Mouse (Mus musculus): ENCODE results near the gene Zfp536. TPM values are rescaled to one million over a fixed set of nuclear protein-coding genes. Genes with fewer than 3 reads are reported as not detected.
A peak's percentile ranks its signal among the peaks of the same experiment; 100 is the strongest.

The Zfp536 gene
- polyA plus RNA-seq, 1 experiment from 2014 or later: 11.4 TPM

GRCm38 (mm10) chr7:37568811-37569500 lies 204.5 kb downstream of the Zfp536 start:
- Histone ChIP-seq H3K4me2 (ENCODE audit: low read depth, low read length) (peak overlapping the region; percentile 29), H3K9me3 (ENCODE audit: control insufficient read depth, low read length) (no peaks in the 10 kb centered on the region), H3K27me3 (ENCODE audit: control insufficient read depth, insufficient read depth, low read depth, low read length) (no peaks in the 10 kb centered on the region), H3K9ac (ENCODE audit: low read length) (no peak overlapping the region), H3K4me3 (ENCODE audit: low read length) (no peak overlapping the region), H3K4me1 (replicated peaks; ENCODE audit: control insufficient read depth, insufficient read depth, low read length) (peaks cover 18% of the 10 kb centered on the region), H3K36me3 (ENCODE audit: control insufficient read depth, insufficient read depth, low read length) (no peaks in the 10 kb centered on the region), H3K27ac (ENCODE audit: low read length) (peak overlapping the region; percentile 67)
- peak; percentile 81 for ATAC-seq (ENCODE audit: low read depth)
- 66% methylated on average over 31 of the region's 31 CpGs for WGBS

- Histone ChIP-seq H3K27ac (ENCODE audit: low read length) (peak overlapping the region; percentile 67), H3K4me2 (ENCODE audit: low read depth, low read length) (no peak overlapping the region), H3K36me3 (ENCODE audit: control insufficient read depth, insufficient read depth, low read length) (no peaks in the 10 kb centered on the region), H3K4me3 (ENCODE audit: low read length) (no peak overlapping the region), H3K9me3 (ENCODE audit: control insufficient read depth, low read length) (no peaks in the 10 kb centered on the region), H3K4me1 (replicated peaks; ENCODE audit: control insufficient read depth, insufficient read depth, low read length) (peaks cover 23% of the 10 kb centered on the region), H3K27me3 (ENCODE audit: control insufficient read depth, insufficient read depth, low read depth, low read length) (no peaks in the 10 kb centered on the region), H3K9ac (ENCODE audit: low read length) (no peak overlapping the region)
- ATAC-seq (ENCODE audit: low read depth): no peak
- WGBS: 52% methylated on average over 14 of the region's 14 CpGs
Observed at GRCm38 (mm10) chr7:37568041-37568440, 205.4 kb downstream of the Zfp536 start.

- peak; percentile 53 for ATAC-seq (ENCODE audit: low read depth)
- Histone ChIP-seq H3K27ac (ENCODE audit: low read length) (peak overlapping the region; percentile 80), H3K4me1 (replicated peaks; ENCODE audit: control insufficient read depth, insufficient read depth, low read length) (peaks cover 30% of the 10 kb centered on the region), H3K9me3 (ENCODE audit: control insufficient read depth, low read length) (no peaks in the 10 kb centered on the region), H3K9ac (ENCODE audit: low read length) (peak overlapping the region; percentile 5; the same call in 1 of the 2 replicates), H3K36me3 (ENCODE audit: control insufficient read depth, insufficient read depth, low read length) (no peaks in the 10 kb centered on the region), H3K4me3 (ENCODE audit: low read length) (peak overlapping the region; percentile 1; the same call in 1 of the 2 replicates), H3K27me3 (ENCODE audit: control insufficient read depth, insufficient read depth, low read depth, low read length) (no peaks in the 10 kb centered on the region), H3K4me2 (ENCODE audit: low read depth, low read length) (peak overlapping the region; percentile 47)
- 6% methylated on average over 9 of the region's 9 CpGs for WGBS
Observed at GRCm38 (mm10) chr7:37566019-37566418, 207.4 kb downstream of the Zfp536 start.

GRCm38 (mm10) chr7:37565371-37565770 lies 208.1 kb downstream of the Zfp536 start:
- ATAC-seq (ENCODE audit: low read depth): no peak
- Histone ChIP-seq H3K27me3 (ENCODE audit: control insufficient read depth, insufficient read depth, low read depth, low read length) (no peaks in the 10 kb centered on the region), H3K9ac (ENCODE audit: low read length) (no peak overlapping the region; the same call in 1 of the 2 replicates), H3K36me3 (ENCODE audit: control insufficient read depth, insufficient read depth, low read length) (no peaks in the 10 kb centered on the region), H3K4me2 (ENCODE audit: low read depth, low read length) (peak overlapping the region; percentile 47), H3K9me3 (ENCODE audit: control insufficient read depth, low read length) (no peaks in the 10 kb centered on the region), H3K4me1 (replicated peaks; ENCODE audit: control insufficient read depth, insufficient read depth, low read length) (peaks cover 30% of the 10 kb centered on the region), H3K4me3 (ENCODE audit: low read length) (no peak overlapping the region), H3K27ac (ENCODE audit: low read length) (peak overlapping the region; percentile 80)
- 56% methylated on average over 8 of the region's 8 CpGs for whole genome bisulfite sequencing

- ATAC-seq (ENCODE audit: low read depth): no peak
- Histone ChIP-seq H3K27me3 (ENCODE audit: control insufficient read depth, insufficient read depth, low read depth, low read length) (no peaks in the 10 kb centered on the region), H3K4me1 (replicated peaks; ENCODE audit: control insufficient read depth, insufficient read depth, low read length) (peaks cover 30% of the 10 kb centered on the region), H3K9me3 (ENCODE audit: control insufficient read depth, low read length) (no peaks in the 10 kb centered on the region), H3K9ac (ENCODE audit: low read length) (0 out of 2 replicates have a peak overlapping the region, but pooled peaks have one; percentile 9), H3K36me3 (ENCODE audit: control insufficient read depth, insufficient read depth, low read length) (no peaks in the 10 kb centered on the region), H3K4me2 (ENCODE audit: low read depth, low read length) (peak overlapping the region; percentile 27), H3K27ac (ENCODE audit: low read length) (peak overlapping the region; percentile 70), H3K4me3 (ENCODE audit: low read length) (no peak overlapping the region)
- WGBS: 19% methylated on average over 10 of the region's 10 CpGs
Observed at GRCm38 (mm10) chr7:37564644-37565043, 208.8 kb downstream of the Zfp536 start.

GRCm38 (mm10) chr7:37563831-37564400 lies 209.5 kb downstream of the Zfp536 start:
- no peaks in the 10 kb centered on the region for H3K36me3 ChIP-seq (ENCODE audit: control insufficient read depth, insufficient read depth, low read length)
- 53% methylated on average over 6 of the region's 6 CpGs for WGBS
- H3K4me3 ChIP-seq (ENCODE audit: low read length): no peak overlapping the region
- peak overlapping the region; percentile 70; the same call in 1 of the 2 replicates for H3K27ac ChIP-seq (ENCODE audit: low read length)
- H3K4me1 ChIP-seq (replicated peaks; ENCODE audit: control insufficient read depth, insufficient read depth, low read length): peaks cover 30% of the 10 kb centered on the region
- no peak overlapping the region for H3K9ac ChIP-seq (ENCODE audit: low read length)
- no peak for ATAC-seq (ENCODE audit: low read depth)
- peak overlapping the region; percentile 27 for H3K4me2 ChIP-seq (ENCODE audit: low read depth, low read length)
- H3K27me3 ChIP-seq (ENCODE audit: control insufficient read depth, insufficient read depth, low read depth, low read length): no peaks in the 10 kb centered on the region
- no peaks in the 10 kb centered on the region for H3K9me3 ChIP-seq (ENCODE audit: control insufficient read depth, low read length)

- peak overlapping the region; percentile 63 for H3K9ac ChIP-seq (ENCODE audit: low read length)
- H3K4me2 ChIP-seq (ENCODE audit: low read depth, low read length): peak overlapping the region; percentile 68
- H3K9me3 ChIP-seq (ENCODE audit: control insufficient read depth, low read length): no peaks in the 10 kb centered on the region
- H3K36me3 ChIP-seq (ENCODE audit: control insufficient read depth, insufficient read depth, low read length): no peaks in the 10 kb centered on the region
- peak overlapping the region; percentile 43 for H3K4me3 ChIP-seq (ENCODE audit: low read length)
- no peaks in the 10 kb centered on the region for H3K27me3 ChIP-seq (ENCODE audit: control insufficient read depth, insufficient read depth, low read depth, low read length)
- H3K4me1 ChIP-seq (replicated peaks; ENCODE audit: control insufficient read depth, insufficient read depth, low read length): peaks cover 30% of the 10 kb centered on the region
- peak overlapping the region; percentile 87 for H3K27ac ChIP-seq (ENCODE audit: low read length)
- 7% methylated on average over 8 of the region's 8 CpGs for WGBS
- ATAC-seq (ENCODE audit: low read depth): peak; percentile 80
Observed at GRCm38 (mm10) chr7:37563171-37563574, 210.3 kb downstream of the Zfp536 start.

GRCm38 (mm10) chr7:37562505-37562904 lies 210.9 kb downstream of the Zfp536 start:
- H3K36me3 ChIP-seq (ENCODE audit: control insufficient read depth, insufficient read depth, low read length): no peaks in the 10 kb centered on the region
- WGBS: 47% methylated on average over 7 of the region's 7 CpGs
- ATAC-seq (ENCODE audit: low read depth): no peak
- no peak overlapping the region for H3K9ac ChIP-seq (ENCODE audit: low read length)
- H3K4me3 ChIP-seq (ENCODE audit: low read length): no peak overlapping the region; the same call in 1 of the 2 replicates
- peaks cover 30% of the 10 kb centered on the region for H3K4me1 ChIP-seq (replicated peaks; ENCODE audit: control insufficient read depth, insufficient read depth, low read length)
- no peaks in the 10 kb centered on the region for H3K27me3 ChIP-seq (ENCODE audit: control insufficient read depth, insufficient read depth, low read depth, low read length)
- no peaks in the 10 kb centered on the region for H3K9me3 ChIP-seq (ENCODE audit: control insufficient read depth, low read length)
- H3K4me2 ChIP-seq (ENCODE audit: low read depth, low read length): peak overlapping the region; percentile 68; the same call in 1 of the 2 replicates
- H3K27ac ChIP-seq (ENCODE audit: low read length): no peak overlapping the region

GRCm38 (mm10) chr7:37560581-37560980 lies 212.9 kb downstream of the Zfp536 start:
- no peaks in the 10 kb centered on the region for H3K27me3 ChIP-seq (ENCODE audit: control insufficient read depth, insufficient read depth, low read depth, low read length)
- H3K9ac ChIP-seq (ENCODE audit: low read length): no peak overlapping the region
- no peaks in the 10 kb centered on the region for H3K9me3 ChIP-seq (ENCODE audit: control insufficient read depth, low read length)
- no peak overlapping the region for H3K27ac ChIP-seq (ENCODE audit: low read length)
- no peaks in the 10 kb centered on the region for H3K36me3 ChIP-seq (ENCODE audit: control insufficient read depth, insufficient read depth, low read length)
- peaks cover 24% of the 10 kb centered on the region for H3K4me1 ChIP-seq (replicated peaks; ENCODE audit: control insufficient read depth, insufficient read depth, low read length)
- 69% methylated on average over 7 of the region's 7 CpGs for WGBS
- no peak for ATAC-seq (ENCODE audit: low read depth)
- no peak overlapping the region for H3K4me2 ChIP-seq (ENCODE audit: low read depth, low read length)
- no peak overlapping the region for H3K4me3 ChIP-seq (ENCODE audit: low read length)

Data from lung, embryonic 16.5 days (tissue).